9 mouse cellular contexts compared by ENCODE assay signal in genomic region chr6:71268929-71269685, GRCm38 (mm10). TPM values are rescaled to one million over a fixed set of nuclear protein-coding genes. Genes with fewer than 3 reads are reported as not detected.
DNase-seq lines count a peak whose midpoint lies in the region; ATAC-seq and TF ChIP-seq lines count a peak whose summit lies in the region.
"Had no signal": no experiment of that assay in that cellular context is flagged by ENCODE, and none has a peak within 500 bp of the region (broad histone marks: within the 10 kb centered on the region; RNA-seq: fewer than 3 reads in every experiment).

No protein-coding gene starts in this region.

- peak; percentile 45 for TF ChIP-seq CTCF in kidney, adult 2 months (conservative IDR thresholded peaks at IDR 0.05; ENCODE audit: insufficient read depth, insufficient read length, low read depth, low read length)

- peak; percentile 25 for DNase-seq in kidney, adult 2 months
- DNase-seq in MEL-GATA-1-ER (ENCODE audit: extremely low read depth, low read depth), result peak; percentile 81
- peak; percentile 41 for DNase-seq in heart, adult 8-10 months (ENCODE audit: low spot score)
- peak; percentile 5 for DNase-seq in mesoderm, embryonic 11.5 days (ENCODE audit: low read depth, low spot score)
- DNase-seq in adrenal gland, postnatal 4 days (ENCODE audit: low spot score in 2 of 2), result no peak

- no peak overlapping the region for H3K27ac ChIP-seq in kidney, adult 2 months (ENCODE audit: insufficient read depth, low read depth, low read length)
- no peak overlapping the region for H3K27ac ChIP-seq in kidney, embryonic 14.5 days (ENCODE audit: low read depth, low read length)
- H3K27ac ChIP-seq: lung, embryonic 15.5 days had no signal

- no peak for ATAC-seq in kidney, embryonic 14.5 days (ENCODE audit: low FRiP score, low TSS enrichment)
- no peak for ATAC-seq in granulocyte monocyte progenitor cell, adult 5-6 weeks (replicated peaks; ENCODE audit: poor library complexity, severe bottlenecking)
- ATAC-seq in megakaryocyte, adult 5-6 weeks (ENCODE audit: poor library complexity, severe bottlenecking), result no peak

- TF ChIP-seq POLR2A in kidney, adult 2 months (IDR thresholded peaks at IDR 0.05; ENCODE audit: low read depth, low read length), result no peak

- no peaks in the 10 kb centered on the region for H3K36me3 ChIP-seq in kidney, adult 2 months (ENCODE audit: control insufficient read depth, insufficient read depth, low read length)
- no peaks in the 10 kb centered on the region for H3K36me3 ChIP-seq in kidney, embryonic 14.5 days (ENCODE audit: control insufficient read depth, insufficient read depth, low read length)
- H3K36me3 ChIP-seq: lung, embryonic 15.5 days had no signal

- H3K9me3 ChIP-seq in kidney, embryonic 14.5 days (ENCODE audit: control insufficient read depth, low read length), result no peaks in the 10 kb centered on the region
- H3K9me3 ChIP-seq: lung, embryonic 15.5 days had no signal

- H3K4me2 ChIP-seq in kidney, embryonic 14.5 days (replicated peaks; ENCODE audit: low read depth, low read length), result no peak overlapping the region
- H3K4me2 ChIP-seq: lung, embryonic 15.5 days had no signal

- WGBS in kidney, adult 2 months, result 47% methylated on average over 7 of the region's 7 CpGs
- 63% methylated on average over 7 of the region's 7 CpGs for WGBS in kidney, embryonic 14.5 days

- H3K4me1 ChIP-seq in kidney, adult 2 months (ENCODE audit: control insufficient read depth, insufficient read depth, low read length), result peaks cover 13% of the 10 kb centered on the region; the same call in 1 of the 2 replicates
- H3K4me1 ChIP-seq in kidney, embryonic 14.5 days (ENCODE audit: control insufficient read depth, insufficient read depth, low read length), result peaks cover 10% of the 10 kb centered on the region

- H3K27me3 ChIP-seq in kidney, adult 2 months (replicated peaks; ENCODE audit: control insufficient read depth, insufficient read depth, low read length), result no peaks in the 10 kb centered on the region
- H3K27me3 ChIP-seq in kidney, embryonic 14.5 days (ENCODE audit: control insufficient read depth, insufficient read depth, low read length), result no peaks in the 10 kb centered on the region
- H3K27me3 ChIP-seq: lung, embryonic 15.5 days had no signal

- H3K4me3 ChIP-seq in kidney, adult 2 months (ENCODE audit: insufficient read depth, low read depth, low read length), result no peak overlapping the region
- H3K4me3 ChIP-seq in kidney, embryonic 14.5 days (ENCODE audit: low read length), result no peak overlapping the region
- H3K4me3 ChIP-seq: lung, embryonic 15.5 days had no signal

- no peak overlapping the region for H3K9ac ChIP-seq in kidney, embryonic 14.5 days (ENCODE audit: low read depth, low read length)
- H3K9ac ChIP-seq: lung, embryonic 15.5 days had no signal

RNA-seq across cellular contexts. Expression of gene Krcc1, which starts 2.4 kb away (rescaled TPM):
- polyA plus RNA-seq in kidney, adult 2 months (2012; rRNA removed), result 10.8 and 15.2 TPM in 2 replicates
- 52.2 and 53.3 TPM in 2 replicates for polyA plus RNA-seq in kidney, embryonic 14.5 days (2014; fragmentation: Nextera tagmentation; extraction: Ambion mirVana)
- total RNA-seq in heart, adult 8-10 months (2022), result 10 to 100 TPM; 49.5 to 61.3 (median 54.1) TPM
- 54.1 and 65.1 TPM in 2 replicates for total RNA-seq in granulocyte monocyte progenitor cell, adult 5-6 weeks (2014; fragmentation: Nextera tagmentation)
- total RNA-seq in granulocyte monocyte progenitor cell, adult 5-6 weeks (2017), result 104 and 123 TPM in 2 replicates
- total RNA-seq in adrenal gland, postnatal 4 days (2021), result 10 to 100 TPM; 48.8 to 55.4 TPM
- 88.0 and 114 TPM in 2 replicates for total RNA-seq in megakaryocyte, adult 5-6 weeks (2015)
- total RNA-seq in megakaryocyte, adult 5-6 weeks (2017), result 124 and 139 TPM in 2 replicates

RNA-seq across cellular contexts. Expression of gene Smyd1, which starts 52.9 kb away (rescaled TPM):
- polyA plus RNA-seq in kidney, adult 2 months (2012; rRNA removed), result 0.57 and 2.3 TPM in 2 replicates
- 0.17 and 0.19 TPM in 2 replicates for polyA plus RNA-seq in kidney, embryonic 14.5 days (2014; fragmentation: Nextera tagmentation; extraction: Ambion mirVana)
- total RNA-seq in heart, adult 8-10 months (2022), result 100 to 1,000 TPM; 345 to 402 (median 349) TPM
- not detected in 2 replicates for total RNA-seq in granulocyte monocyte progenitor cell, adult 5-6 weeks (2014; fragmentation: Nextera tagmentation)
- total RNA-seq in granulocyte monocyte progenitor cell, adult 5-6 weeks (2017), result not detected in 2 replicates
- 1 to 10 TPM; 2.7 to 6.3 TPM for total RNA-seq in adrenal gland, postnatal 4 days (2021)
- not detected in 2 replicates for total RNA-seq in megakaryocyte, adult 5-6 weeks (2015)
- total RNA-seq in megakaryocyte, adult 5-6 weeks (2017), result not detected in 2 replicates

RNA-seq across cellular contexts. Expression of gene Cd8b1, which starts 53.5 kb away (rescaled TPM):
- 0.14 and 5.7 TPM in 2 replicates for polyA plus RNA-seq in kidney, adult 2 months (2012; rRNA removed)
- 0.13 TPM in 1 of 2 replicates, not detected in the other for polyA plus RNA-seq in kidney, embryonic 14.5 days (2014; fragmentation: Nextera tagmentation; extraction: Ambion mirVana)
- under 1 TPM in 2 of 4 experiments, not detected in 2; 0.17 to 0.19 TPM for total RNA-seq in heart, adult 8-10 months (2022)
- not detected in 2 replicates for total RNA-seq in granulocyte monocyte progenitor cell, adult 5-6 weeks (2014; fragmentation: Nextera tagmentation)
- not detected in 2 replicates for total RNA-seq in granulocyte monocyte progenitor cell, adult 5-6 weeks (2017)
- not detected for total RNA-seq in adrenal gland, postnatal 4 days (2021)
- 0.20 TPM in 1 of 2 replicates, not detected in the other for total RNA-seq in megakaryocyte, adult 5-6 weeks (2015)
- total RNA-seq in megakaryocyte, adult 5-6 weeks (2017), result not detected in 2 replicates

Comparison
In these comparisons a context has a peak if more than half of its experiments do, and no peak if none do; other contexts are left out.
1. DNase-seq: peak in kidney, adult 2 months (single experiment), MEL-GATA-1-ER (single experiment), heart, adult 8-10 months (single experiment) and mesoderm, embryonic 11.5 days (single experiment); none in adrenal gland, postnatal 4 days (0 of 2).
2. RNA of gene Smyd1, which starts 52.9 kb away (total RNA-seq): 345 to 402 TPM in heart, adult 8-10 months; 2.7 to 6.3 TPM in adrenal gland, postnatal 4 days, not detected in granulocyte monocyte progenitor cell, adult 5-6 weeks and not detected in megakaryocyte, adult 5-6 weeks; every median in the first group is over 10 times any median in the second.